Mouse (Mus musculus) embryo, embryonic 11.5 days (tissue): Measurements from ENCODE around the gene Rlf.
A peak's percentile ranks its signal among the peaks of the same experiment; 100 is the strongest.
"Not testable (repeated sequence)": the region's sequence is repeated elsewhere in the genome, so short reads cannot be mapped to it uniquely, and the experiment has no call there.

Experiments
- DNase-seq: peaks from one replicate; pipeline ENCODE4 v3.0.0-alpha.2; 2012; ENCODE audit warnings: low read depth, low spot score

The Rlf gene

GRCm38 (mm10) chr4:121166697-121167096 lies 48.2 kb downstream of the Rlf start:
- not testable (repeated sequence) for DNase-seq

- no peak for DNase-seq
These were observed 51.3 kb downstream of the Rlf start for GRCm38 (mm10) chr4:121163501-121164030.

GRCm38 (mm10) chr4:121109126-121109525 lies 105.8 kb downstream of the Rlf start, which contains the start of gene Tmco2:
TSS of gene Tmco2 (minus strand) at chr4:121109226.
- DNase-seq = no peak

- no peak for DNase-seq
These were observed 111.6 kb downstream of the Rlf start for GRCm38 (mm10) chr4:121103304-121103703.

- peak; percentile 86 for DNase-seq
These were observed 117.1 kb downstream of the Rlf start, which contains the start of gene Zmpste24 for GRCm38 (mm10) chr4:121097650-121098378. TSS of gene Zmpste24 (minus strand) at chr4:121098241.
